ENCODE assay signal across 12 mouse cellular contexts in the genomic region with DNA sequence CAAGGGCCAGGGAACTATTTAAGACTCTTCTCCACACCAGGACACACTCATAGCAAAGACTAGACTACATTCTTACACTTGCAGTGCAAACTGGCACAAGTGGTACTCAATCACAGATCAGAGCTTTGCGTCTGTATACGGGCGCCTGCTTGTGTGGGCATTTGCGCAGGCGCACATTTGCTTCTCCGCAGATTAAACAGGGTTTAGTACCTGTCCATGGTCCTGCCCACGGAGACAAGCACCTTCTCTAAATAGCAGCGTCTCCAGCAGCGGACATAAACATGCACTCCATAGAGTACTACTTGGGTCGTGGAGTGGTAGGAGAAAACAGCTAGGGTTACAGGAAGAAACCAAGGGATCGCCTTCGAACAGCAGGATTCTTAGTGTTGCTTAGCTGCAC.
DNase-seq lines count a peak whose midpoint lies in the region; ATAC-seq lines count a peak whose summit lies in the region.
"Had no signal": no experiment of that assay in that cellular context is flagged by ENCODE, and none has a peak within 500 bp of the region (broad histone marks: within the 10 kb centered on the region; RNA-seq: fewer than 3 reads in every experiment).

No protein-coding gene starts in this region.

- H3K4me2 ChIP-seq in liver, embryonic 12.5 days = no peak overlapping the region
- no peak overlapping the region for H3K4me2 ChIP-seq in embryonic facial prominence, embryonic 11.5 days (ENCODE audit: low read depth, low read length)
- H3K4me2 ChIP-seq: limb, embryonic 15.5 days had no signal

- ATAC-seq in liver, embryonic 12.5 days = no peak
- no peak for ATAC-seq in embryonic facial prominence, embryonic 11.5 days (replicated peaks; ENCODE audit: insufficient number of reproducible peaks, low FRiP score, low TSS enrichment, low read depth)
- ATAC-seq: forebrain, postnatal 0 days; midbrain, embryonic 16.5 days had no signal

- no peak overlapping the region for H3K9ac ChIP-seq in liver, embryonic 12.5 days
- H3K9ac ChIP-seq in embryonic facial prominence, embryonic 11.5 days (replicated peaks; ENCODE audit: low read length) = no peak overlapping the region
- H3K9ac ChIP-seq: forebrain, postnatal 0 days; limb, embryonic 15.5 days had no signal

- H3K4me3 ChIP-seq in liver, embryonic 12.5 days = no peak overlapping the region
- no peak overlapping the region for H3K4me3 ChIP-seq in embryonic facial prominence, embryonic 11.5 days (ENCODE audit: low read depth, low read length)
- H3K4me3 ChIP-seq: limb, embryonic 15.5 days had no signal

- H3K36me3 ChIP-seq in liver, embryonic 12.5 days = no peaks in the 10 kb centered on the region
- H3K36me3 ChIP-seq in embryonic facial prominence, embryonic 11.5 days (replicated peaks; ENCODE audit: control insufficient read depth, insufficient read depth, low read depth, low read length) = no peaks in the 10 kb centered on the region; the same call in 1 of the 2 replicates
- H3K36me3 ChIP-seq in splenic B cell, adult 2 months (ENCODE audit: control insufficient read depth, insufficient read depth, low read length, poor library complexity, severe bottlenecking) = no peaks in the 10 kb centered on the region

- WGBS in liver, embryonic 12.5 days (ENCODE audit: insufficient replicate concordance) = 38% methylated on average over 12 of the region's 12 CpGs
- WGBS in embryonic facial prominence, embryonic 11.5 days = 58% methylated on average over 12 of the region's 12 CpGs

- 0 out of 2 replicates have a peak, but pooled peaks cover 4% of the 10 kb centered on the region for H3K27me3 ChIP-seq in liver, embryonic 12.5 days (replicated peaks)
- no peaks in the 10 kb centered on the region for H3K27me3 ChIP-seq in embryonic facial prominence, embryonic 11.5 days (ENCODE audit: control insufficient read depth, insufficient read depth, low read length)
- no peaks in the 10 kb centered on the region for H3K27me3 ChIP-seq in splenic B cell, adult 2 months (ENCODE audit: control insufficient read depth, insufficient read depth, low read length, poor library complexity, severe bottlenecking)
- H3K27me3 ChIP-seq: limb, embryonic 15.5 days had no signal

- no peaks in the 10 kb centered on the region for H3K9me3 ChIP-seq in liver, embryonic 12.5 days (replicated peaks)
- H3K9me3 ChIP-seq in embryonic facial prominence, embryonic 11.5 days (replicated peaks; ENCODE audit: control insufficient read depth, low read length) = no peaks in the 10 kb centered on the region
- H3K9me3 ChIP-seq: limb, embryonic 15.5 days had no signal

- no peak overlapping the region for H3K27ac ChIP-seq in liver, embryonic 12.5 days
- H3K27ac ChIP-seq in embryonic facial prominence, embryonic 11.5 days (replicated peaks; ENCODE audit: low read depth, low read length) = no peak overlapping the region
- H3K27ac ChIP-seq: limb, embryonic 15.5 days had no signal

- peak; percentile 66 for DNase-seq in embryo, embryonic 10 days (ENCODE audit: low spot score)
- DNase-seq in embryo, embryonic 9.5 days (ENCODE audit: extremely low spot score) = no peak
- peak; percentile 28 for DNase-seq in liver
- peak; percentile 65 for DNase-seq in embryonic facial prominence, embryonic 11.5 days (ENCODE audit: low spot score)
- peak; percentile 67 for DNase-seq in splenic B cell, adult 2 months (ENCODE audit: low read depth, low spot score)
- DNase-seq in gastrocnemius, postnatal 10 days = no peak
- DNase-seq in cerebellum, postnatal 25 days = no peak
- DNase-seq: cerebellum, adult 9-10 months; forebrain, postnatal 0 days had no signal

- no peaks in the 10 kb centered on the region for H3K4me1 ChIP-seq in liver, embryonic 12.5 days
- no peaks in the 10 kb centered on the region; the same call in 1 of the 2 replicates for H3K4me1 ChIP-seq in embryonic facial prominence, embryonic 11.5 days (ENCODE audit: control insufficient read depth, insufficient read depth, low read length)

Comparison
In these comparisons a context has a peak if more than half of its experiments do, and no peak if none do; other contexts are left out.
1. DNase-seq: peak in embryo, embryonic 10 days (single experiment), liver (single experiment), embryonic facial prominence, embryonic 11.5 days (single experiment) and splenic B cell, adult 2 months (single experiment); none in embryo, embryonic 9.5 days (single experiment), gastrocnemius, postnatal 10 days (single experiment) and cerebellum, postnatal 25 days (0 of 2).